Mouse (Mus musculus): ENCODE results near the gene Myo18b. TPM values are rescaled to one million over a fixed set of nuclear protein-coding genes. Genes with fewer than 3 reads are reported as not detected.

Myo18b gene
- polyA plus RNA-seq, 1 experiment from 2014 or later = 0.08 TPM

GRCm38 (mm10) chr5:112788441-112788840 is 107.7 kb downstream of the Myo18b start:
- 0 out of 2 replicates have a peak, but pooled peaks cover 6% of the 10 kb centered on the region for H3K9me3 ChIP-seq (replicated peaks)
- no peak overlapping the region for H3K9ac ChIP-seq
- 66% methylated on average over 2 of the region's 2 CpGs for WGBS (ENCODE audit: insufficient replicate concordance)
- no peaks in the 10 kb centered on the region for H3K27me3 ChIP-seq (replicated peaks)
- H3K27ac ChIP-seq = no peak overlapping the region
- no peak for ATAC-seq
- H3K4me3 ChIP-seq = no peak overlapping the region
- H3K4me1 ChIP-seq = no peaks in the 10 kb centered on the region
- H3K36me3 ChIP-seq = no peaks in the 10 kb centered on the region
- H3K4me2 ChIP-seq = no peak overlapping the region

- Histone ChIP-seq H3K27ac (no peak overlapping the region), H3K36me3 (no peaks in the 10 kb centered on the region), H3K4me3 (no peak overlapping the region), H3K4me2 (no peak overlapping the region), H3K9ac (no peak overlapping the region), H3K9me3 (replicated peaks) (0 out of 2 replicates have a peak, but pooled peaks cover 6% of the 10 kb centered on the region), H3K27me3 (replicated peaks) (no peaks in the 10 kb centered on the region), H3K4me1 (no peaks in the 10 kb centered on the region)
- ATAC-seq = no peak
- 73% methylated on average over 6 of the region's 6 CpGs for WGBS (ENCODE audit: insufficient replicate concordance)
These were observed 109.4 kb downstream of the Myo18b start for GRCm38 (mm10) chr5:112786788-112787187.

GRCm38 (mm10) chr5:112786031-112786430 is 110.1 kb downstream of the Myo18b start:
- no peak for ATAC-seq
- Histone ChIP-seq H3K9me3 (replicated peaks) (0 out of 2 replicates have a peak, but pooled peaks cover 6% of the 10 kb centered on the region), H3K27me3 (replicated peaks) (no peaks in the 10 kb centered on the region), H3K9ac (no peak overlapping the region), H3K4me1 (no peaks in the 10 kb centered on the region), H3K4me3 (no peak overlapping the region), H3K36me3 (no peaks in the 10 kb centered on the region), H3K27ac (no peak overlapping the region), H3K4me2 (no peak overlapping the region)
- 68% methylated on average over 8 of the region's 8 CpGs for WGBS (ENCODE audit: insufficient replicate concordance)

GRCm38 (mm10) chr5:112781719-112782118 is 114.4 kb downstream of the Myo18b start:
- ATAC-seq = no peak
- Histone ChIP-seq H3K9ac (no peak overlapping the region), H3K36me3 (no peaks in the 10 kb centered on the region), H3K27me3 (replicated peaks) (peaks cover 7% of the 10 kb centered on the region; the same call in 1 of the 2 replicates), H3K4me3 (no peak overlapping the region), H3K4me2 (no peak overlapping the region), H3K9me3 (replicated peaks) (0 out of 2 replicates have a peak, but pooled peaks cover 2% of the 10 kb centered on the region), H3K4me1 (no peaks in the 10 kb centered on the region), H3K27ac (no peak overlapping the region)
- 63% methylated on average over 7 of the region's 7 CpGs for WGBS (ENCODE audit: insufficient replicate concordance)

GRCm38 (mm10) chr5:112781231-112781630 is 114.9 kb downstream of the Myo18b start:
- Histone ChIP-seq H3K27ac (no peak overlapping the region), H3K4me1 (no peaks in the 10 kb centered on the region), H3K4me2 (no peak overlapping the region), H3K36me3 (no peaks in the 10 kb centered on the region), H3K9me3 (replicated peaks) (no peaks in the 10 kb centered on the region), H3K4me3 (no peak overlapping the region), H3K27me3 (replicated peaks) (peaks cover 7% of the 10 kb centered on the region; the same call in 1 of the 2 replicates), H3K9ac (no peak overlapping the region)
- WGBS (ENCODE audit: insufficient replicate concordance) = 63% methylated on average over 4 of the region's 4 CpGs
- no peak for ATAC-seq

GRCm38 (mm10) chr5:112780383-112780782 is 115.8 kb downstream of the Myo18b start:
- no peaks in the 10 kb centered on the region for H3K9me3 ChIP-seq (replicated peaks)
- WGBS (ENCODE audit: insufficient replicate concordance) = 60% methylated on average over 5 of the region's 5 CpGs
- H3K27ac ChIP-seq = no peak overlapping the region
- no peak overlapping the region for H3K4me3 ChIP-seq
- peaks cover 7% of the 10 kb centered on the region; the same call in 1 of the 2 replicates for H3K27me3 ChIP-seq (replicated peaks)
- no peak for ATAC-seq
- H3K36me3 ChIP-seq = no peaks in the 10 kb centered on the region
- H3K4me1 ChIP-seq = no peaks in the 10 kb centered on the region
- no peak overlapping the region for H3K4me2 ChIP-seq
- H3K9ac ChIP-seq = no peak overlapping the region

GRCm38 (mm10) chr5:112776781-112777405 is 119.3 kb downstream of the Myo18b start:
- no peak overlapping the region for H3K9ac ChIP-seq
- no peak overlapping the region for H3K4me3 ChIP-seq

GRCm38 (mm10) chr5:112773429-112773828 is 122.7 kb downstream of the Myo18b start:
- Histone ChIP-seq H3K4me1 (no peaks in the 10 kb centered on the region), H3K27ac (no peak overlapping the region), H3K27me3 (replicated peaks) (peaks cover 7% of the 10 kb centered on the region; the same call in 1 of the 2 replicates), H3K9me3 (replicated peaks) (no peaks in the 10 kb centered on the region), H3K9ac (no peak overlapping the region), H3K4me3 (no peak overlapping the region), H3K4me2 (no peak overlapping the region), H3K36me3 (no peaks in the 10 kb centered on the region)
- ATAC-seq = no peak
- 45% methylated on average over 4 of the region's 4 CpGs for WGBS (ENCODE audit: insufficient replicate concordance)

More at GRCm38 (mm10) chr5:112776781-112777405, 119.3 kb downstream of the Myo18b start:
- ATAC-seq = no peak
- H3K27ac ChIP-seq = no peak overlapping the region
- H3K4me1 ChIP-seq = no peaks in the 10 kb centered on the region
- no peaks in the 10 kb centered on the region for H3K9me3 ChIP-seq (replicated peaks)
- no peak overlapping the region for H3K4me2 ChIP-seq
- no peaks in the 10 kb centered on the region for H3K36me3 ChIP-seq
- H3K27me3 ChIP-seq (replicated peaks) = peaks cover 7% of the 10 kb centered on the region; the same call in 1 of the 2 replicates
- WGBS (ENCODE audit: insufficient replicate concordance) = 55% methylated on average over 15 of the region's 15 CpGs

GRCm38 (mm10) chr5:112771376-112771901 is 124.7 kb downstream of the Myo18b start:
- Histone ChIP-seq H3K4me2 (no peak overlapping the region), H3K27ac (no peak overlapping the region), H3K4me1 (no peaks in the 10 kb centered on the region), H3K4me3 (no peak overlapping the region), H3K36me3 (no peaks in the 10 kb centered on the region), H3K27me3 (replicated peaks) (no peaks in the 10 kb centered on the region; the same call in 1 of the 2 replicates), H3K9ac (no peak overlapping the region), H3K9me3 (replicated peaks) (no peaks in the 10 kb centered on the region)
- WGBS (ENCODE audit: insufficient replicate concordance) = 45% methylated on average over 6 of the region's 6 CpGs
- ATAC-seq = no peak

GRCm38 (mm10) chr5:112769721-112770119 is 126.4 kb downstream of the Myo18b start:
- H3K27me3 ChIP-seq (replicated peaks) = no peaks in the 10 kb centered on the region; the same call in 1 of the 2 replicates
- no peak overlapping the region for H3K4me3 ChIP-seq
- H3K9me3 ChIP-seq (replicated peaks) = no peaks in the 10 kb centered on the region
- 18% methylated on average over 4 of the region's 4 CpGs for WGBS (ENCODE audit: insufficient replicate concordance)
- H3K27ac ChIP-seq = no peak overlapping the region
- H3K4me1 ChIP-seq = no peaks in the 10 kb centered on the region
- H3K4me2 ChIP-seq = no peak overlapping the region
- ATAC-seq = no peak
- no peaks in the 10 kb centered on the region for H3K36me3 ChIP-seq
- H3K9ac ChIP-seq = no peak overlapping the region

GRCm38 (mm10) chr5:112769020-112769720 is 127.0 kb downstream of the Myo18b start:
- no peak overlapping the region for H3K4me2 ChIP-seq
- no peak overlapping the region for H3K4me3 ChIP-seq
- H3K27me3 ChIP-seq (replicated peaks) = no peaks in the 10 kb centered on the region; the same call in 1 of the 2 replicates
- 51% methylated on average over 11 of the region's 11 CpGs for WGBS (ENCODE audit: insufficient replicate concordance)
- no peak for ATAC-seq
- no peaks in the 10 kb centered on the region for H3K9me3 ChIP-seq (replicated peaks)
- H3K4me1 ChIP-seq = no peaks in the 10 kb centered on the region
- no peak overlapping the region for H3K9ac ChIP-seq
- no peak overlapping the region for H3K27ac ChIP-seq
- H3K36me3 ChIP-seq = no peaks in the 10 kb centered on the region

- H3K27ac ChIP-seq = no peak overlapping the region
- H3K36me3 ChIP-seq = no peaks in the 10 kb centered on the region
- H3K4me1 ChIP-seq = no peaks in the 10 kb centered on the region
- WGBS (ENCODE audit: insufficient replicate concordance) = 79% methylated on average over 5 of the region's 5 CpGs
- H3K27me3 ChIP-seq (replicated peaks) = no peaks in the 10 kb centered on the region; the same call in 1 of the 2 replicates
- ATAC-seq = no peak
- no peak overlapping the region for H3K9ac ChIP-seq
- H3K4me3 ChIP-seq = no peak overlapping the region
- no peaks in the 10 kb centered on the region for H3K9me3 ChIP-seq (replicated peaks)
- H3K4me2 ChIP-seq = no peak overlapping the region
These were observed 127.6 kb downstream of the Myo18b start for GRCm38 (mm10) chr5:112768556-112768955.
